Mouse (Mus musculus) right cerebral cortex, postnatal 10 days (tissue): ENCODE results near the gene Syn1.

ENCODE experiments used
- DNase-seq, 2 experiments: peaks; one replicate each; pipeline ENCODE4 v3.0.0; 2021; ENCODE audit warnings: low spot score in 2 of 2

Syn1 gene

GRCm38 (mm10) chrX:20920844-20921364 lies at the start of gene Syn1:
Syn1 (minus strand) TSS chrX:20921004.
- peak; percentile 93 for DNase-seq

DNA sequence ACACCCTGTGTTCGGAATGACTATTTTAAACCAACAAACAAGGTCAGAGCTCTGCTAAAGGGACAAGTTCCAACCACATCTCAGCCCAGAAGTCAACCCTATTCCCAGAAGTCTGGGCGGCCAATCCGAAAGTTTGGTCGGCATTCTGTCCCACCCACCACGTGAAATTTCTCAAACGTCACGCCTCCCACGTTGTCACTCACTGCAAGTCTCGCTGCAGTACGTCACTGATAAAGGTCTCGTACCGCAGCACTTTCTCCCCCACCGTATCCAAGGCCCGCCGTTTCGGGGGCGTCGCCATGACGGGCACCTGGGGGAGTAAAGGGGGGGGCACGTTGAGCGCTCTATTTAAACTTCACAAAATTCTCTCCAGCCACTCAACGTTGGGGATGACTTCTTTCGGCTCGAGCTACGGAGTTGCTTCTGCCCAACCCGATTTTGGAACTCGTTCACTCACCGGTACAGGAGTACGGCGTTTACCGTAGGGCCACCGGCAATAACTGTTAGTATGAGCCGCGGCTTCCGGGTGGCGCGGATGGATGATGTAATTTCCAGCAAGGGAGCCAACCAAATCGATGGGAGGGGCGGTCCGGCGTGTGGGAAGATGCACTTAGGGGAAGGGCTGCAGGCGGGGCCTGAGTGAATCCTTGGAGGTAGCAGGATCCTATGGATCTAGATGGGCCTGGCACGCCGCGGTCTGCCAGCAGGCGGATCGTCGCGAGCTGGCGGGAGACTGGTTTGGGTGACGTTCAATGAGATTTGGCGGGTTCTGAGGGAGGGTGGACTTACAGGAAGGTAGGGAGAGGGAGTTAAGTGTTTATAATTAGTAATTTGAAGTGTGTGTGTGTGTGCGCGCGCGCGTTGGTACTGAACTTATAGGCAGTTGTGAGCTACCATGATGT lies 40.9 kb upstream of the Syn1 start, which contains the start of gene Uxt:
Uxt (minus strand) TSS at position 541 of the 902 bp plus-strand sequence.
- peak; percentile 94 for DNase-seq

- DNase-seq: peak; percentile 89 to 95
Measured at GRCm38 (mm10) chrX:20950191-20950880, 29.5 kb upstream of the Syn1 start, which contains the start of gene Elk1. Elk1 (minus strand) TSS chrX:20950608.

GRCm38 (mm10) chrX:20946055-20946454 lies 25.3 kb upstream of the Syn1 start:
- peak; percentile 60 to 67 for DNase-seq

GRCm38 (mm10) chrX:20931963-20932362 lies 11.2 kb upstream of the Syn1 start:
- DNase-seq: no peak

DNA sequence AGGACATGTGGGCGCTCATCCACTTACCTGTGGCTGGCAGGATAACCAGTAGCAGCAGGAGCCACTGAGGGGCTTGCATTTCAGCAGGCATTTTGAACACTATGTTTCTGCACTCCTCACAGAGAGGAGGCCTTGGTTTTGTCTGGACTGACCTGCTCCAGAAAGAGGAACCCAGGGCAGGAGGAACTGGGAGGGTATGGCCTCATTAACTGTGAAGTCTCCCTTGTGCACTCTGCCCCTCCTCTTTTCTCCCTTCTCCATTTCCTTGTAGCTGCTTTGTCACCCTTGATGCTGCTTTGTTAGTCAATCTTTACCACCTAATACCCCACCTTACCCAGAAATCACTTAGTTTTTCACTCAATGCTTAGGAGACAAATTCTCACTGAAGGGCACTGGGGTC lies 10.6 kb upstream of the Syn1 start, which contains the start of gene Cfp:
Cfp (minus strand) TSS at position 192 of the 400 bp plus-strand sequence.
- DNase-seq: no peak

- no peak for DNase-seq
Measured at GRCm38 (mm10) chrX:20929859-20930258, 9.1 kb upstream of the Syn1 start.

- DNase-seq: no peak
Measured at GRCm38 (mm10) chrX:20924976-20925375, 4.2 kb upstream of the Syn1 start.

GRCm38 (mm10) chrX:20923506-20923905 lies 2.7 kb upstream of the Syn1 start:
- no peak for DNase-seq

GRCm38 (mm10) chrX:20921366-20921765 lies 562 bp upstream of the Syn1 start:
- DNase-seq: no peak

- DNase-seq: peak in 1 of 2 experiments; percentile 32
Measured at GRCm38 (mm10) chrX:20920249-20920843, 458 bp downstream of the Syn1 start.

DNA sequence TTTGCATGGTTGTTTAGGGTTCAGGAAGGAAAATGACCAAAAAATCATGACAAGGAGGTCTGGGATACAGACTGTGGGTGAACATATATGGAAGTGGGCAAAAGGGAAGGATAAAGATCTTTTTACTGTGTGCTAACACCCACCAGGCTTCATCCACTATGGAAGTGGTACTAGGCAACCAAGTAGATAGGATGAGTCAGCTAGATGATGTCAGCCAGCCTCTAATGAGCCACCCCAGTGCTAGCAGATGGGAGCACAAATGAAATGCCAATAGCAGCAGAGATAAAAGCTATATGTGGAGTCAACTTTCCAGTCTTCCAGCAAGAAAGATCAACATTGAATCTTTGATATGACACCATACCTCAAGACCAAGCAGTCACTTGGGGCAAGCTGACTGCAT lies 5.7 kb downstream of the Syn1 start:
- no peak for DNase-seq

DNA sequence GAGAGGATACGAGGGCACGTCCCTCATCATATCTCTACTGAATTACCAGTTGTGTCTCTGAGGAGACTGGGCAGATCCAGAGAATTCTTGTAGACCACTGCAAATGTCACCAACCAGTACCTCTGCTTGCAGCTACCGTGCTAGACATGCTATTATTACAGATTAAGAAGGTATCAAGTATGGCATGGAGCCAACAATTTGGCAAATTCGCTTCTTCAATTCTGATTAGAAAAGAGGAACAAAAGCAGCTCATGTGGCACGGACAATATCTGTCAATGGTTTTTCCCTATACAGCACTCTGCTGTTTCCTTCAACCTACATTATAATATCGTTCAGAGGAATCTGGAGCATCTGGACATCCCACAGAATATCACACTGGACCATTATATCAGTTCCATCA lies 7.1 kb downstream of the Syn1 start:
- DNase-seq: no peak

DNA sequence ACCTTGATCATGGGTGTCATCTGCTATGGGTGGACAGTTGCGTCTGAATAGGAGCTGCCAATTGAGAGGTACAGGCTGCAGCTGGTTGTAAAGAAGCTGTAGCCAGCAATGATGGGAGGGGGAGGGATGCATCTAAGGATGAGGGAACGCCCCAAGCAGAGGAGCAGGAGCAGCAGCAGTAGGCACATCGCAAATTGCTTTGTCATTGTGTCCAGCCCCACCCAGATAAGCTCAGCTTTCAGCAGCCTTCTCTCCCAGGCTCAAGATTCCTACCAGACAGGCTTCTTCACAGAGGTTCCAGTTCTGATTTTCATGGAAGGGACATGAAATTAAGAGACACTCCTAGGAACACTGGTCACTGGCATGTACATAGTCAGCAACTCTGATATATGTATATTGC lies 10.7 kb downstream of the Syn1 start:
- peak in 1 of 2 experiments; percentile 12 for DNase-seq

- no peak for DNase-seq
Measured at GRCm38 (mm10) chrX:20875241-20875640, 45.6 kb downstream of the Syn1 start.

DNA sequence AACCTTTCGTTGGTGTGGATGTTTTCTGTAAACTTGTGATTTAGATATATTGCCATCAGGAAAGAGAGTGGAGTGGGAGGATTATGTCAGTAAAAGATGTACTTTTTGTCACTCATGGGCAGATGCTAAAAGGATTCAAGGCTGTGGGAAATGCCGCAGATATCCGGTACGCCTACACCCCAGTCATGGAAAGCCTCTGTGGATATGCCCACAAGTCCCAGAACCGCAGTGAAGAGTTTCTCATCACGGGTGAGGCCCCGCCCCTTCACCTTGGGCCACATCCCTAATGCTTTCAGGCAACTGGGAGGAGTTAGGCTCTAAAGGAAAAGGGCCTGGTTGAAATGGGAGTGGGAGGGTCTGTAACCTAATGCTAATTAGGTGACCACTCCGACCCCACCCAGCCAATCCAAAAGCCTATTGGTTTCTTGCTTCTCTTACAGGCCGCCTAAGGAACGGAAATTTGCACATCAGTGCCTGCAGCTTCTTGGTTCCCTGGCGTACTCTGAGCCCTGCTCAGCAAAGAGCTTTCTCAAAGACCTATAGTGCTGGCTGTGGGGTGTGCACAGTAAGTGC lies 47.8 kb downstream of the Syn1 start:
- DNase-seq: no peak

- DNase-seq: no peak
Measured at GRCm38 (mm10) chrX:20869962-20870513, 50.8 kb downstream of the Syn1 start, which contains the start of gene Timp1. Timp1 (plus strand) TSS chrX:20870166.

DNA sequence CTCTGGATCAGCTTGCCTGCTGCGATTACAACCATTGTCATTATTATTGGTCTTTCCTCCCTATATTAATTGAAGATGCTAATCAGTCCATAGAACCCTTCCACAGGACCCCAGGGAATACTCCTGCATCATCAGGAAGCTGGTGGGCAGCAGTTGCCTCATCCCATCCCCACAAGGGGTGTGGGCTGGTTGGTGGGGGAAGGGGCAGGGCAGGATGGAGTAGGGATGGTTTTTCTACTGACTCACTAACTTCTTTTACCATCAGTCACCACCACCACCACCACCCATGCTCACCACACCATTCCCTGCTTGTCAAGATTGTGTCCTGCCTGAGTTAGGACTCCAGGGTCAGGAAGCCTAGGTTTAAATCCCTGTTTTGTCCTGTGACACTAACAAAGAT lies 51.6 kb downstream of the Syn1 start:
- DNase-seq: no peak

- DNase-seq: no peak
Measured at GRCm38 (mm10) chrX:20868091-20868490, 52.7 kb downstream of the Syn1 start.

DNA sequence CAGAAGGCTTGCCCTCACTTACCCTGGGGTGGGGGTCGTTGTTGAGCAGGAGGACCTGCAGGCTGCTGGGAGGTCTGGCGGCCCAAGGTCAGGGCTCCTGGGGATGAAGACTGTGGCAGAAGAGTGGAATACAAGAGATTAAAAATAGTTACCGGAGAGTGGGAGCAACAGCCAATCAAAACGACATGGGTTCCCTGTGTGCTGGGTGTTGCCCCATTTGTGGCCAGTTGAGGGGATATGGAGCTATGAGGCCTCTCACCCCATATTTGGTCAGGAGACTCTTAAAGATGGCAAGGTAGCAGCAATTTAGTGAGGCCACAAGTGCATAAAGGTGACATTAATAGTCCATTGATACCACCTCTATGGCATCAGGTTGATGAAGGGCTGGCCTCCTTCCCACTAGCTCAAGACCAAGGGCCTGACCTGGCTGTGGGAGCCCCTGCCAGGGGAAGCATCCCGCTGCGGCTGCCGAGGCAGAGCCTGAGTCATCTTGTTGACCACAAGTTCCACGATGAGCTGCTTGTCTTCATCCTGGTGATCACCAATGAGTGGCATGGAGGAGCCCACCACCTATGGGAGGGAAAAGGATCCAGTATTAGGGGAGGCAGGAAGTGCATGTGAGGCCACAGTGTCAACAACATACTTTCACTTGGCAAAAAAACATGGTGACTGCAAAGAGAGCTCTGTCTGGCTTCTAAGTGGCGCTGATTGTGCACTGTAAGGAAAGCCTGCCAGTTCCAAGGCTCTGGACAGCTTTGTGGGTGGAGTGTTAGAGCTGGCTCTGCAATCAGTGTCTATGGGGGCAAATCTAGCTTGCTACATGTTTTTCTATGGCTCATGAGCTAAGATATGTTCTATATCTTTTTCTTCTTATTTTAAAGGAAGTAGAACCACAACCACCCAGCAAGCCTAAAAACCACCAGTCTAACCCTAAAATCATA lies 57.4 kb downstream of the Syn1 start:
- no peak for DNase-seq
